Mouse (Mus musculus) limb, embryonic 10.5 days (tissue): Measurements from ENCODE around the gene Vegfd. TPM values are rescaled to one million over a fixed set of nuclear protein-coding genes. Genes with fewer than 3 reads are reported as not detected.

Experiments used
- DNase-seq: peaks from one replicate; pipeline ENCODE4 v3.0.0-alpha.2; 2017; ENCODE audit warnings: low spot score
- H3K27ac ChIP-seq: fragments of 300-500 bp; sonication (generic); 2 replicates; pipeline ENCODE4 v1.5.1; 2016; ENCODE audit warnings: mild to moderate bottlenecking
- H3K27me3 ChIP-seq: fragments of 300-500 bp; sonication (generic); 2 replicates; pipeline ENCODE4 v1.6.1; 2016; ENCODE audit warnings: low read depth, mild to moderate bottlenecking; ENCODE audit not compliant: poor library complexity, severe bottlenecking
- H3K36me3 ChIP-seq: fragments of 300-500 bp; sonication (generic); 2 replicates; pipeline ENCODE4 v1.6.1; 2016; ENCODE audit warnings: mild to moderate bottlenecking, moderate library complexity
- H3K4me1 ChIP-seq: fragments of 300-500 bp; sonication (generic); 2 replicates; pipeline ENCODE4 v1.6.1; 2016
- H3K4me3 ChIP-seq: fragments of 300-500 bp; sonication (generic); 2 replicates; pipeline ENCODE4 v1.5.1; 2016; ENCODE audit warnings: mild to moderate bottlenecking, moderate library complexity
- H3K9me3 ChIP-seq: fragments of 300-500 bp; sonication (generic); replicated peaks from 2 replicates; pipeline ENCODE4 v1.6.1; 2016; ENCODE audit warnings: mild to moderate bottlenecking
- WGBS: fragments of 180-500 bp; shearing (Covaris S2); methylation state at CpG from one replicate; pipeline ENCODE4 v1.1.7; 2016; 5-methylcytosine and 5-hydroxymethylcytosine counted together
- polyA plus RNA-seq: library from polyadenylated mRNA; unstranded; fragments of >200 nt; fragmentation: Nextera tagmentation; extraction: Ambion mirVana; gene quantifications from 2 replicates; pipeline ENCODE4 v1.2.1, GENCODE M21; 2016

Gene Vegfd
- polyA plus RNA-seq, 1 experiment from 2014 or later, result 6.3 TPM

DNA sequence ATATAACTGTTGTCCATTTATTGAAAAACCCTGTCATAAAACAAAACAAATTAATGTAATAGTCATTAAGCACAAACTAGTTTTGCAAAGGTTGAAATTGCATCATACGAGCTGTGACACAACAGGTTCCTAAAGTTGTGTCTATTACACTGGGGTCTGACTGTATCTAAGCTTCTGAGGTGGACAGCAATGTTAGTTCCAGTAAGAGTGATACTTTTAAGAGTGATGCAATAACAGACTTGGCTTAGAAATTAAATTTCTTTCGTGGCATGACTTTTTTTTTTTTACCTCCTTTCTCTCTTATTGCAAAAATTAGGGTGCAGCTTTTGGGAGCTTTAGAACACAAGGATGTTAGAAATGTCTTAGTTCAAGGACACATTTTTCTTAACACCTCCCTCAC, 55.0 kb downstream of the Vegfd start:
- H3K9me3 ChIP-seq, result no peaks in the 10 kb centered on the region
- 87% methylated on average over 2 of the region's 2 CpGs for WGBS
- H3K4me1 ChIP-seq, result no peaks in the 10 kb centered on the region
- DNase-seq, result no peak
- H3K4me3 ChIP-seq, result no peak overlapping the region
- no peak overlapping the region for H3K27ac ChIP-seq
- peaks cover 69% of the 10 kb centered on the region for H3K36me3 ChIP-seq
- peaks cover 96% of the 10 kb centered on the region for H3K27me3 ChIP-seq

DNA sequence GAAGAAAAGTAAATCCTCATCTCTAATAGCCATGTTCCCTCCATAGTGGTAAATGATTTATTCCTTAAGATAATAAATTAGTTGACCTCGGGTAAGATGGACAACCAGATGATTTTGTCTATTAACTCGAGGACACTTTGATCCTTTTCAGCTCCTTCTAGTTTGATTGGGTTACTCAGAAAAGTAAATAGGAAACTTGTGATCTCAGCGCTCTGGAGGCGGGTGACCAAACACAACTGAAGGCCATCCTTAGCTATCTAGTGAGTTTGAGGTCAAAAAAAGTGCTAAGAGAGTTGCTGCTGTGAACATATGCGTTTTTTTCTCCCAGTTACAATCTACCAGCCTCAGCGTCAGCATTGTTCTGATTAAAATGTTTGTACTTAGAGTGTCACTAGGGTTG, 57.4 kb downstream of the Vegfd start:
- Histone ChIP-seq H3K27ac (no peak overlapping the region), H3K4me1 (no peaks in the 10 kb centered on the region), H3K4me3 (no peak overlapping the region), H3K27me3 (peaks cover 79% of the 10 kb centered on the region), H3K36me3 (peaks cover 57% of the 10 kb centered on the region), H3K9me3 (no peaks in the 10 kb centered on the region)
- no peak for DNase-seq
- WGBS, result 91% methylated on average over 6 of the region's 6 CpGs

DNA sequence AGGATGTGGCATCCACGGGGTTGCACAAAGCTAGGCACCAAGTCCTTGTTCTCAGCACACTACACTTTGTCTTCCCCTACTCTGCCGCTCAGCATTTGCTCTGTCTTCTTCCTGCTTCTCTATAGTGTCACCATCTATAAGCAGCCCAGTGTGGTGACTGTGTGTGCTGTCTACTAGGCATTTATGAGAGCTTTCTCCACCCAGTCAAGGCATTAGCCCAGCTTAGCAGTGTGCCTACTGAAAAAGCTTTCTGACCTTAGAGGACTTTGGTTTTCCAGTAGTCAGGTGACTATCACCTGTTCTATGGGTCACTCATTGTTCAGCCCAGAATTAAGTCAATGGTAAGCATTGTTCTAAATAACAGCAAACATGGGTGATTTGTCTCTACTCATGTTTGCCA, 58.0 kb downstream of the Vegfd start:
- DNase-seq, result no peak
- no peak overlapping the region for H3K27ac ChIP-seq
- no peaks in the 10 kb centered on the region for H3K4me1 ChIP-seq
- WGBS, result 90% methylated on average over 2 of the region's 2 CpGs
- H3K36me3 ChIP-seq, result peaks cover 57% of the 10 kb centered on the region
- H3K9me3 ChIP-seq, result no peaks in the 10 kb centered on the region
- no peak overlapping the region for H3K4me3 ChIP-seq
- peaks cover 80% of the 10 kb centered on the region for H3K27me3 ChIP-seq

DNA sequence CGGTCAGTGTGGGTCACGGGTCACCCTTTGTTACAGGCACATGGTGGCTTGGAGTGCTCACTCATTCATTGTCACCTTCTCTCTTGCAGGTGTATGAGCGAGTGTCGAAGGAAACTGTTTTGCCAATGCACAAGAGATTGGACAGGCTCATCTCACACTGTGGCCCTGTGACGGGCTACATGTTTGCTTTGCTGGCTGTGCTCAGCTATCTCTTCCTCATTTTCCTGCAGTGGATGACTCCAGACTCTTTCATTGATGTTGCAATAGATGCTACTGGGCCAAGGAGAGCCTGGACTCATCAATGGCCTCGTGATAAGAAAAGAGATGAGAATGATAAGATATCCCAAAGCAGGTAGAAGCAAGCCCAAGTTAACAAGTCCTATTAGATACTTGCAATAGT, 58.4 kb downstream of the Vegfd start:
- Histone ChIP-seq H3K4me3 (no peak overlapping the region), H3K27me3 (peaks cover 80% of the 10 kb centered on the region), H3K9me3 (no peaks in the 10 kb centered on the region), H3K36me3 (peaks cover 57% of the 10 kb centered on the region), H3K27ac (no peak overlapping the region), H3K4me1 (no peaks in the 10 kb centered on the region)
- 95% methylated on average over 6 of the region's 6 CpGs for WGBS
- no peak for DNase-seq

DNA sequence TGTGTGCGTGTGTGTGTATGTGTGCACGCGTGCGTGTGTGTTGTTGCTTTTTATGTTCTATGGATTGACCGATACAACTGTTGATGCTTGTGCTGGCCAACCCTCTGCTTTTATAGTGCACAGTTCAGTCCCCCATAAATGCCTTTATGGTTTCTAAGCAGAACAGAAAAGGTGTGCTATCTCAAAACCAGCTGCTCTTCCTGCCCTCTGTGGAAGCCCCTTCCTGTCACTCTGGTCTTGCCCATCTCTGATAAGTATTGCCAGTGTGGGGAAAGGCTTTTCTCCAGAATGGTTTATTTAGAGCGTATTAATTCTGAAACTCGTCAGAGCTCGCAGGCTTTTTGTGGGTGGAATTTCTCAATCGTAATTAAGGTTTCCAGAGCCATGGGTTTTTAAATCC, 59.5 kb downstream of the Vegfd start:
- no peak for DNase-seq
- Histone ChIP-seq H3K27ac (no peak overlapping the region), H3K27me3 (peaks cover 80% of the 10 kb centered on the region), H3K4me1 (no peaks in the 10 kb centered on the region), H3K4me3 (no peak overlapping the region), H3K9me3 (no peaks in the 10 kb centered on the region), H3K36me3 (peaks cover 55% of the 10 kb centered on the region)
- 90% methylated on average over 9 of the region's 9 CpGs for WGBS

DNA sequence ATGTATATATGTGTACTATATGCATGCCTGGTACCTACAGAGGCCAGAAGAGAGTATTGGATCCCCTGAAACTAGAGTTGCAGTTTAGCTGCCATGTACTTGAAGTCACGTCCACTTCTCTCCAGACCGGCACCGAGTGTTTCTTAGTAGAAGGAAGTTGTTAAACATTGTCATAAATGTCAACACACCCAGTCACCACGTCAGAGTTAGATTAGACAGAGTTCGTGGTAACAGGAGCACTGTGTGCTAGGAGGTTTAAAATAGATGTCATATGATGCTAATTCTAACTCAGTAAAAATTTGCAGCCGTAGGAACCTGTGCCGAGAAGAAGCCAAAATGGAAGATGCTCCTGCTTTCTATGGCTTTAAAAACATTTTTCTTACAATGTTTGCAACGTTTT, 63.5 kb downstream of the Vegfd start, which contains the start of gene Asb11:
Asb11 (plus strand) TSS at position 286 of the 400 bp plus-strand sequence.
- Histone ChIP-seq H3K9me3 (no peaks in the 10 kb centered on the region), H3K4me3 (no peak within 1 kb of the TSS), H3K27ac (no peak within 1 kb of the TSS), H3K27me3 (peaks cover 78% of the 10 kb centered on the region), H3K4me1 (no peaks in the 10 kb centered on the region), H3K36me3 (peaks cover 20% of the 10 kb centered on the region)
- no peak for DNase-seq
- WGBS, result 81% methylated on average over 8 of the region's 8 CpGs

DNA sequence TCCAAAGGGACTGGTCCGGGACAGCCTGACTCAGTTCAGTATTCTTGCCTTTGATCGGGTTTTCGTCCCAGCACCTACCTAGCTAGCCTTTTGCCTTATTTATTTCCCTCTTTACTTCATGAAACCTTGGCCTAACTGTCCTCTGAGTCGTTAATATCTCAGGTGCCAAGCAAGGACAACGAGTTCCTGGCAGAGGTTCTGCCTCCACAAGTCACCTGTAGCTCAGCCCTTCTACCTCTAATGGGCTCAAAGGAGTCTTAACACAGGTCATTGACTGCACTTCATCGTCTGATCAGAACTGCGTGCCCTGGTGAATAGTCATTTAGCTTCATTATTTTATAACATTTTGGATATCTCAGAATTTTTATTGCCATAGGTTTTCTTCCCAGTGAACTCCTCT, 66.3 kb downstream of the Vegfd start:
- no peak for DNase-seq
- 90% methylated on average over 7 of the region's 7 CpGs for WGBS
- H3K9me3 ChIP-seq, result no peaks in the 10 kb centered on the region

DNA sequence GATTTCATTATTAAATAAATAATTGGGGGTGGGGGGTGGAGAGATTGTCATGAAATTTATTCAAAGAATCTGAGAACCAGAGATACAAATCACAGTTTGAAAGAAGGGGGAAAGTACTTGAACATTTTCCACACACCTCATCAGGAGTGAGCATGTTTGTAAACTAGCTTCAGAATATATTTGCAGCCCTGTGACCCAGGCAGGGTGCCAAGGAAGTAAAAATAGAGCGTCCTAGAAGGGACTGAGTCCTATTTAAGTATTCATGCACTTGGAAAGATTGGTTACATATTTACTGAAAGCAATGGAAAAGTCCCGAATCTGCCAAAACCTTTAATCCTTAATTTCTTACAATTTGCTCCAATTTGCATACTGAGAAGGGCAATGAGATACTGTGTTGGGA, 67.0 kb downstream of the Vegfd start:
- Histone ChIP-seq H3K9me3 (no peaks in the 10 kb centered on the region), H3K4me3 (no peak overlapping the region), H3K36me3 (no peaks in the 10 kb centered on the region), H3K27me3 (peaks cover 94% of the 10 kb centered on the region), H3K27ac (no peak overlapping the region), H3K4me1 (no peaks in the 10 kb centered on the region)
- no peak for DNase-seq
- WGBS, result 88% methylated on average over 2 of the region's 2 CpGs

More for the DNA sequence above, 66.3 kb downstream of the Vegfd start:
- Histone ChIP-seq H3K4me1 (no peaks in the 10 kb centered on the region), H3K4me3 (no peak overlapping the region), H3K27ac (no peak overlapping the region), H3K36me3 (no peaks in the 10 kb centered on the region), H3K27me3 (peaks cover 91% of the 10 kb centered on the region)

DNA sequence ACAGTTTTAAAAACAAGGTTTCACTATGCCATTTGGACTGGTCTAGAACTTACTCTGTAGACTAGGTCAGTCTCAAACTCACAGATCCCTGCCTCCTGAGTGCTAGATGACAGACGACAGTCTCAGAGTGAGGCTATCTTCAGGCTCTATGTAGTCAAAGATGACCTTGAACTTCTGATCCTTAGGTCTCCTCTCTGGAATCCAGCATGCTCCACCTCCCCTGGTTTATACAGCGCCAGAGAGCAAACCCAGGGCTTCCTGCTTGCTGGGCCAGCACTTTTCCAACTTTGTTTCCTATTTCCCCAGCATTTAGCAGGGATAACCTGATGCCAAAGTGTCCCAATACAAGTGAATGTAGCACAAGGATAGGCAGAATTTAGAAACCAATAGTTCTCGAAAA, 67.5 kb downstream of the Vegfd start:
- H3K27ac ChIP-seq, result no peak overlapping the region
- H3K4me3 ChIP-seq, result no peak overlapping the region
- WGBS, result 88% methylated on average over 3 of the region's 3 CpGs
- DNase-seq, result no peak
- H3K9me3 ChIP-seq, result no peaks in the 10 kb centered on the region
- H3K36me3 ChIP-seq, result no peaks in the 10 kb centered on the region
- H3K27me3 ChIP-seq, result peaks cover 92% of the 10 kb centered on the region
- H3K4me1 ChIP-seq, result no peaks in the 10 kb centered on the region

DNA sequence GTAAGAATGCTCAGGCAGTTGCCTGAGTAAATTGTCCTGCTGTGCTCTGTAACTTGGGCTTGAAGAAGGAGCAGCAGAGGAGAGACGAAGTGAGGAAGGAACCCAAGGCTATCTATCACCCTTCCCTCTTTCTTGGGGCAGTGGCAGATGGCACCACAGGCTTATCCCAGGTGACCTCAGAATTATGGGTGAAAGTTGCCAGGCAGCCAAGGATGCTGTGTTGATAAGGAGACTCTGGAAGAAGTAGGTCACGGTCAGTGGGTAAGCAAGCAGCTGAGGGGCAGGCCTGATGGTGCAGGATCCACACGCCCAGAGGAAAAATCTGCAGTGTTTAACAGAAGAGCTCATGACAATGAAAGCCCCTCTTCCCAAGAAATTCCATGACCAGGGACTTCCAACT, 68.1 kb downstream of the Vegfd start:
- no peak overlapping the region for H3K27ac ChIP-seq
- no peak overlapping the region for H3K4me3 ChIP-seq
- 79% methylated on average over 3 of the region's 3 CpGs for WGBS
- peaks cover 92% of the 10 kb centered on the region for H3K27me3 ChIP-seq
- H3K4me1 ChIP-seq, result no peaks in the 10 kb centered on the region
- H3K36me3 ChIP-seq, result no peaks in the 10 kb centered on the region
- DNase-seq, result no peak
- no peaks in the 10 kb centered on the region for H3K9me3 ChIP-seq

DNA sequence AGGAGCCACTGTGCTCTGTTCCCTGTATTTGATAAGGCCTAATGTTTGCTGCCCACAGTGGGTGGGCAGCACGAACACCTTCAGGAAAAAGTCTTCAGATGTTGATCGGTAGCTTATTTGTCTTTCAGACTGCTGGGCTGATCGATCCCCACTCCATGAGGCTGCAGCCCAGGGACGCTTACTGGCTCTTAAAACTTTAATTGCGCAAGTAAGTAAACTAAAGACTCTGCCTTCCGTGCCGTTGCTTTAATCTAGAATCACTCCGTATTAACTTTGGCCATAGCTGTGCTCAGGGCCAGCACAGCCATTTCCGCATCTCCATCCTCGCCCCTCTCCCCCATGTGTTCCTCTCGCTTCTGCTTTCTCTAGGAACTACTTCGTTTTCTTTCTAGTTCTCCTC, 72.4 kb downstream of the Vegfd start:
- Histone ChIP-seq H3K36me3 (no peaks in the 10 kb centered on the region), H3K4me1 (no peaks in the 10 kb centered on the region), H3K4me3 (no peak overlapping the region), H3K27ac (no peak overlapping the region), H3K27me3 (peaks cover 68% of the 10 kb centered on the region), H3K9me3 (no peaks in the 10 kb centered on the region)
- 83% methylated on average over 12 of the region's 12 CpGs for WGBS
- no peak for DNase-seq

DNA sequence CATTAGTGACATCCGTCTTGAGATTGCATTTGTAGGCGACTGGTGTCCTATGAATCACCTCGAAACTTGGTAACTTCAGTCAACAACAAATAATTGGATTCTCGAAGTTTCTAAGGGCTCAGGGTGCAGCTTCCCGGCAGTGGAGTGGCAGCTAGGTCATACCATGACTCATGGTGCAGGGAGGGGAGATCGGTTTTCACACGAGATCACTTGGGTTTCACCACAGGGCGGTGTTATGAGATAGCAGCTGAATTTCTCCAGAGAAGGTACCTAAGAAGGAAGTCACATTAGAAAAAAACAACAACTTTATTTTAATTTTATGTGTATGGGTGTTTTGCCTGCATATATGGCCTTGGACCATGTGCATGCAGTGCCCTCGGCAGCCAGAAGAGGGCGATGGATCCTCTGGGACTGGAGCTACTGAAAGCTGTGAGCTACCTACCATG, 73.0 kb downstream of the Vegfd start:
- peaks cover 67% of the 10 kb centered on the region for H3K27me3 ChIP-seq
- WGBS, result 86% methylated on average over 10 of the region's 10 CpGs
- no peak for DNase-seq

DNA sequence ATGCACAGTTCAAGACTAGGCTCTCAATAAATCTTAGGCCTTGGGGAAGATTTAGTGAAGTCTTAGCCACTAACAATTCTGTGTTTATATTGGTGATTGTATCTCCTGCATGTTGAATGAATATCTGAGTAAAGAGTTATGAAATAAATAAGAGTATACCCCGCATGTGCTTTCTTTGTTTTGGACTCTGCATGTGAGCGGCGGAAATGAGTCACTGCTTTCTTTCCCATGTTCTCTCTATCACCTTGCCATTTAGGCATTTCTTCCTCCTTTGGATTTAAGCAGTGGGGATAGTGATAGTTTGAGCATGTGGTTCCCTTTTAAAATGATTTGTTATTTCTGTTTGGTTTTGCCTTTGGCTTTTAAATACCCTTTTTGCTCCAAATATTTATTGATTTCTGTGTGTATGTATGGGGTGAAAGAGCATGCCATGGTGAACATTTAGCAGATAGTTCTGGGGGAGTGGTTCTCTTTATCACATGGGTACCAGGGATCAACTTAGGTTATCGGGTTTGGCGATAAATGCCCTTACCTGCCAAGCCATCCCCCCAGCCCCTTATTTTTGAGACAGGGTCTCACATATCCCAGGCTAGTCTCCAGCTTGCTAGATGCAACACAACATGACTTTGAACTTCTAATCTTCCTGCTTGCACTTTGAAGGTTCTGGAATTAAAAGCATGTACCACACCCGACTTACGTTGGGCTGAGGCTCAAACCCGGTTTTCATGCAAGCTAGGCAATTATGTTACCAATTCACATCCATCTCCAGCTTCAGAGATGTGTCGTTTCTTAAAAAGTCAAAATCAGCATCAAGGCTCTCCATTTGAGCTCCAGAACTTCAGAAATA, 73.9 kb downstream of the Vegfd start:
- no peak for DNase-seq
- H3K27me3 ChIP-seq, result peaks cover 65% of the 10 kb centered on the region
- 91% methylated on average over 9 of the region's 9 CpGs for whole genome bisulfite sequencing

More for the DNA sequence above, 73.0 kb downstream of the Vegfd start:
- Histone ChIP-seq H3K27ac (no peak overlapping the region), H3K4me3 (no peak overlapping the region), H3K4me1 (no peaks in the 10 kb centered on the region), H3K36me3 (no peaks in the 10 kb centered on the region), H3K9me3 (no peaks in the 10 kb centered on the region)

More for the DNA sequence above, 73.9 kb downstream of the Vegfd start:
- Histone ChIP-seq H3K4me1 (no peaks in the 10 kb centered on the region), H3K4me3 (no peak overlapping the region), H3K27ac (no peak overlapping the region), H3K9me3 (no peaks in the 10 kb centered on the region), H3K36me3 (no peaks in the 10 kb centered on the region)
